Mouse (Mus musculus): ENCODE data around the gene Hunk.

Gene Hunk

DNA sequence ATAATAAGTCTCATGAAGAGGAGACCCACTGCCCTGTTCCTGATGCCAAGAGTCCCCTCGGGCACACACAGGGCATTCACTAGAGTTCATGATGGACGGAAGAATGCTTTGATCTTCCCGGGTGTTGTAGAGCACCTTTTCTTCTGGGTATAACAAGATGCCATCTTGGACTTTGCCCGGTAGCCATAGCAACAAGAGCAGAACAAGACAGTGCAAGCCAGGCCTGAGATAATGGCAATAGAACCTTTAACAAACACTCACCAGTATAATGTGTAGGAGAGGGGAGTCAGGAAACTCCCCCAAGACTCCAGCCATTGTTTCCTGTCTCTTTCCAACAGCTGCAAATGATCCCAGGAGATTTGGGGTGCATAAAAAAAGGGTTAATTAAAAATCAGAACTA, 8.9 kb downstream of the Hunk start:
- DNase-seq (ENCODE audit: low spot score): no peak

DNA sequence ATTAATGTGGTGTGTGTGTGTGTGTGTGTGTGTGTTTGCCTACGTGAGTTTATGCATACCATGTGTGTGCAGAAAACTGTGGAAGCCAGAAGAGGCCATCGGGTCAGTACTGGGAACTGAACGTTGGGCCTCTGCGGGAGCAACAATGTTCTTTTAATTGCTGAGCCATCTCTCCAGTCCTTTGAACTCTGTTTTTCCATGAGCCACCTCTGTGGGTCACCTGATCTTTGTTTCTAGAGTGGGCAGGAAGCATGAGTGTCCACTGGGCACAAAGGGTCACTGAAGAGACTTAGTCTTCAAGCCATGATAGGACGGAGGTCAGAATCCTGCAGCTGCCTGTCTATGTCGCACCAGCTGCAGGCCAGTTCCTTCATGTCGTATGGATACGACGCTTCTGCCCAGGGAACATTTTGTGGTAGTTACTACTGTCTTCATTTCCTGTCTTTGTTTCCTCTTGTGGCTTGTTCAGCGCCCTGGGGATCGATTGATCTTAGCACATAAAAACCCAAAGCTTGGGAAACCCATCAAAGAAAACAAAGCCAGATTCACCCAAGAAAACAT, 10.3 kb downstream of the Hunk start:
- no peak for DNase-seq (ENCODE audit: low spot score)

DNA sequence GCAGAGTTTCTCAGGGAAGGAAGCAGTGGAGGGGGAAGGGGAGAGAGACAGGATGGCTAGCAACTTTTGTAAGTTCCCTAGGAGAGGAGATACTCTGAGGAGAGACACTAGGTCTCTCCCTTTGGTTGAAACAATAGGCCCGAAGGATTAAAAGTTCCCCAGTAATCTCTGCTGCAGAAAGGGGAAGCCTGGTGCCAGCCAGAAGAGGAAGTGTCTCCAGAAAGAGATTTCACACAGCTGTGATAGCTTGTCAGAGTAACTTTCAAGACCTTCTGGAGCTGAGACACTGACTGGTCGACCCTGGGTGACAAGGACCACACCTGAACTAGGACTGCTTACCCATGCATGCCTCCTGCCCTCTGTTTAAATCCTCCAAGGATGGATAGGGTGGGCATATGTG, 11.1 kb downstream of the Hunk start:
- DNase-seq (ENCODE audit: low spot score): no peak

DNA sequence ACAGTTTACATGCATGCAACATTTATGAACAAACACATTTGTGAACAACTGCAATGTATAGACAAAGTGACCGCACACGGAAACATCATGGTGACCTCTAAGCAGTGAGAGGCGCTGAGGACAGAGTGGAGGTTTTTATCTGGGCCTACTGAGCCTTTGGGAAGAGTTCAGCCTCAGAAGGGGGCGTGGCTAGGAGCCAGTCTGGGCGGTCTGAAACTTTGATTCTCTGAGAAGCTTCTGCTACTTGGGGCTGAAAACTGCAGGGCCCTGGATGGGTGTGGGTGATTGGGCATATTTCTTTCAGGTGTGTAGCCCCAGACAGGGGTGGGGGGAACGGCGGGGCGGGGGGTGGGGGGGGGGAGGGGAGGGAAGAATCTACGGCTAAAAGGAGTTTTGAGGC, 14.5 kb downstream of the Hunk start:
- DNase-seq (ENCODE audit: low spot score): peak; percentile 58

DNA sequence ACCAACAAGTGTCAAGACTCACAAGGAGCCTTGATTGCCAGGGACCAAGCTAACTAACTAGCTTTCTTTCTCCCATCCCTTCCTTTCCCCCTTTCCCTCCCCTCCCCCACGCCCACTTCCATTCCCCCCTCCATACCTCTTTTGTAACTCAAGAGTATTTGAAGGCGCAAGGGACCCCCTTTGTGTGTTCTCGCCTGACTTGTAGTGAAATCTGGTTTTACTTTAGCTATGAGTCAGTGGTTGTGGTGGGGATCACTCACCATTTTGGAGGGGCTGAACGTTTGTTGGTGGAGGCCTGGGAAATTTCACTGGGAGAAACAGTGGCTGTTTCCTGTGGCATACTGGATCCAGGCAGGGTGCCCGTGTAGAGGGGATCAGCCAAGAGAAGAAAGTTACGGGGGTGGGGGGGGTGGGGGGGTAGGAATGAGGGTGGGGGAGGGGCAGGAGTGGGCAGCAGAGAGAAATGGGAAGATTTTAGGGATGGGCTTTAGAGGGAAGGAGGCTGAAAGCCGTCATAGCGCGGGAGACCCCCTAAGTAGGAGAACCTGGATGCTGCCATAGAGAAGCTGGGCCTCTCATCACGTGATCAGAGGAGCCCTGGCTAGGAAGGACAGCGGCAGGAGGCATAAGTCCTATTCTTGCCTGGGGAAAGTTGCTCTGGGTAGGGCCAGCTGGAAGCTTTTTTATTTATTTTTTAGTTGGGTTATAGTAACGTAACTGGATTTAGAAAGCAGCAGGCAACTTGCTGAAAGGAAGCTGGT, 15.3 kb downstream of the Hunk start:
- no peak for DNase-seq (ENCODE audit: low spot score)

DNA sequence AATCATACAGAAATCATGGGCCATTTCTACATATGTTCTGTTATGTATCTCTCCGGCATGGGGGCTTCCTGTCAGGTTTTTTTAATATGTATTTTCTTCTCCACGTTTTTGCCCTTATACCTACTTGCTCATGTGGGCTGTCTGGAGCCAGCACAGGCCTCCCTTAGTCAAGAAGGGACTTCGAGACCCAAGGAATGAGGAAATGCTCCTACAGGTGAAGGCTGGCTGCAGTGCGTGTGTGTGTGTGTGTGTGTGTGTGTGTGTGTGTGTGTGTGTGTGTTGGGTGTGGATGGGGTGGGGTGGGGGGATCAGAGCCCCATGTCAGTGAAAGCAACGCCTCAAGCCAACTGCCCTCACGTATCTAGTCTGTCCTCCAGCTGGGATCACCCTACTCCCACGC, 16.5 kb downstream of the Hunk start:
- DNase-seq (ENCODE audit: low spot score): no peak

DNA sequence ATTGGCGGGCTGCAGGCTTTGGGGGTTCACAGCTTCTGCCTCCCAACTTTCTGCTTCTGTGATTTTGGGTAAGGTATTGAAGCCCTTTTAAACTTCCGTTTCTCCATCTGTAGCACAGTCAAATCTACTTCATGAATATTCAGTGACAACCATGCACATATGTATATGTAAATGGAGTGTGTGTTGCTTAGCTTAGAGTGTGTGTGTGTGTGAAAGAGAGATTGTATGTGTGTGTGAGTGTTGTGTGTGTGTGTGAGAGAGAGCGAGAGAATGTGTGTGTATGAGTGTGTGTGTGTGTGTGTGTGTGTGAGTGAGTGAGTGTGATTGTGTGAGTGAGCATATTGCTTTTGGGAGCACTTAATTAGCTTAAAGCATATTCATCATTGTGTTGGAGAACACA, 19.4 kb downstream of the Hunk start:
- DNase-seq (ENCODE audit: low spot score): no peak

DNA sequence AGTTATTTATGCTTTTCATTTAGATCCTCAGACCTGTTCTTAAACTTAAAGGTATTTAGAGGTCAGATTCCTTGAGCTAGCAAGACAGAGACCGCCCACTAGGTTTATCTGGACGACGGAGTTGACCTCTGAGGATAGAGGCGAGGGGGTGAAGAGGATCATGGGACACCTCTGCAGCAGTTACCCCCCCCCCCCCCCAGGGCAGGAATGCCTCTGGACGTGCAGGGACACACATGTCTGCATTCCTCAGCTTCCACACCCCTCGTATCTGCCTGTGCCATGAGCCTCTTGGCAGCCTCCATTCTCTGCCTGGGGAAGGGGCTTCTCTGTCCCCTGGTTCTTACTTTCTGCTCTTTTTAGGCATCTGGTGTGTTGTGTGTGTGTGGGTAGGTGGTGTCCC, 19.8 kb downstream of the Hunk start:
- no peak for DNase-seq (ENCODE audit: low spot score)

DNA sequence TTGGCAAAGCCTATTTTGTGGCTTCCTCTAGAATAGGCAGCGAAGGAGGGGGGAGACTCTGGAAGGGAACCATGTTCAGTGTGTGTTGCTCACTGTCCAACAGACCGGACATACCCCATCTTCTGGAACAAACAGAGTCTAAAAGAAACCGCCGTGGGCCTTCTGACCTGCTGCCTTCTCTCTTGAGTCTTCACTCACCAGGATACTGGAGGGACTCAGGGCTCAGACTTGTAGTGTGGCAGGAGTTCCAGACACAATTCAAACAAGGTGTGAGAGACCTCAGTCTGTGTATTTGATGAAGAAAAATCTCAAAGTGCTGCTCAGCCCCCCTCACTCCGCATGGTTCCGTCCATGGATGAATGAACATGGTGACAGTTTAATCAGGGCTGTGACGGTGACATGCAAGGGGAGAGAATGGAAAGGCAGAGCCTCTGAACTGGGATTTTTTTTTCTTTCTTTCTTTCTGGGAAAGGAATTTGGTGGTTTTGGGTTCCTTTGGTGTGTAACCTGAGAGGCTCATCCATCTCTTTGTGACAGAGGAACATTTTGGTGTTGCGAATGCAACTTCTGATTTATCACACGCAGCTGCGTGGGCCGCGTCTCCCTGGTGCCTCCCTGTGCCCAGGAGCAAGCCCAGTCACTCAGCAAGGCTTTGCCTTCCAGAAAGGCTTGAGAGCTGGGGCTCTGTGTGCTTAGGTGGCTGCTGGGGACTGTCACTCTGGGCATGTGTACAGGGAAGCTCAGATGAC, 21.9 kb downstream of the Hunk start:
- DNase-seq (ENCODE audit: low spot score): no peak

DNA sequence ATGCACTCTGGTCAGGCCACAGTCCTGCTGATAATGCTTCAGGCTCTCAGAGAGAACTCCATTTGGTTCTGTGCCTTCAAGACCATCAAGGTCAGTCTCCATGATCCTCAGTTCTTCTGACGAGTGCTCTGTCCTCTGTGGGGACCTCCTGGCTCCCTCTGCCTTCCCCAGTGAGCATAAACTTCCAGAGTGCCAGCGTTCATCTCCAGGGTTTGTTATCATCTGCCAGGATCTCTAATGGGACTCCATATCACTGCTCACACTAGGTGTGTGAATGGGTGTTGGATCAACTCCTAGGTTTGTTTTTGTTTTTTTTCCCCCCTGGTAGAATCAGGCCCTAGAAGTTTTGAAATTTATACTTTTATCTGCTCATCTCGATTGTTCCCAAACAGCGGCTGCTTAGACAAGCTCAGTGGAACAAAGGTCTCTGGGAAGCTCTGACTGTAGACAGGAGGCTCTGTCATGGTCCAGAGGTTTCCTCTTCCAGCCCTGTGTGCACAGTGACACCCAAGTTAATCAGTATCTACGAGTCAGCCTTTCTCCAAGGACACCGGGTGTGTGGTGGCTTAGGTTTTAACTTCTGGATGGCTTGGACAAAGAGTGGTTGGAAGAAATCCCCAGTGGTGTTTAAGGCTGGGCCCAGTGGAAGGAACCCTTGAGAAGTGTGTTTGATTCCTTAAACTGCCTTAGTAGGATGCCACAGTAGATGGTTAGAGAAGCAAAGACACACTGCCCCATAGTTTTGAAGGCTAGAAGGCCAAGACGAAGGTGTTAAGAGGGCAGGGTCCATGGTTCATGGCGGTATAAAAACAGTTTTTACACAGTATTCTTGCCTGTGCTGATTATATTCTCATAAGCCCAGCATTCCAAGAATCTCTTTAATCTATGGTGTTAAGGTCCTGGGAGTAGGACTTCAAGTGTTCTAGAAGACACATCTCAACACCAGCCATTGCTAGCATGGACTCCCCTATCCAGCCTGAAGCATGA, 26.6 kb downstream of the Hunk start:
- no peak for DNase-seq (ENCODE audit: low spot score)

DNA sequence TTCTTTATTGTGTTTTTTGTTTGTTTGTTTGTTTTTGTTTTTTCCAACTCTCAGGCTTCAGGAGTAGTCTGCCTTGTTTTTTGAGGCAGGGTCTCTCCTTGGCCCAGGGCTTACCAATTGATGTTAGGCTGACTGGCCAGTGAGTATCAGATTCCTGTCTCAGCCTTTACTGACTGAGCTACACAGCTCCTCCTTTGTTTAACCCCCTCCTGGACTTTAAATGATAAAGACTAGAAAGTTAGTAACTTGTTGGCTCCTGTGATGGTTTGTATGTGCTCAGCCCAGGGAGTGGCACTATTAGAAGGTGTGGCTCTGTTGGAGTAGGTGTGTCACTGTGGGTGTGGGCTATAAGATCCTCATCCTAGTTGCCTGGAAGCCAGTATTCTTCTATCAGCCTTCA, 30.8 kb downstream of the Hunk start:
- DNase-seq (ENCODE audit: low spot score): no peak

DNA sequence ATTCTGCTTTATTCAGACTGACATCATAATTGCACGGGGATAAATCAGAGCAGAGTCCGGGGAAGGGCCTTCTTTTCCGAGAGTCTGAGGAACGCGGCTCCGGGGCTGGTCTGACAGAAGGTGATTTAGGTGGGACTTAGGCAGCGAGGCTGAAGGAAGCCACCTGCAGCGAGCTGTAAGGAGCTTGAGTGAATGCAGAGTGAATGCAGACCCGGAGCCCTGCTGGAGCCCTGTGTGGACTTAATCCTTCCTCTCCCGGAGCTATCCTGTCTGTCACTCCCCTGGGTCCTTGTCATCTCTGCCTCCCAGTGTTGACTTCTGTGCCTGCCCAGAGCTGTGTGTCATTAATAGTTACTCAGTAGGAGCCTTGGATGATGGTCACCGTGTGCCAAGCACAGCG, 32.8 kb downstream of the Hunk start:
- no peak for DNase-seq (ENCODE audit: low spot score)

DNA sequence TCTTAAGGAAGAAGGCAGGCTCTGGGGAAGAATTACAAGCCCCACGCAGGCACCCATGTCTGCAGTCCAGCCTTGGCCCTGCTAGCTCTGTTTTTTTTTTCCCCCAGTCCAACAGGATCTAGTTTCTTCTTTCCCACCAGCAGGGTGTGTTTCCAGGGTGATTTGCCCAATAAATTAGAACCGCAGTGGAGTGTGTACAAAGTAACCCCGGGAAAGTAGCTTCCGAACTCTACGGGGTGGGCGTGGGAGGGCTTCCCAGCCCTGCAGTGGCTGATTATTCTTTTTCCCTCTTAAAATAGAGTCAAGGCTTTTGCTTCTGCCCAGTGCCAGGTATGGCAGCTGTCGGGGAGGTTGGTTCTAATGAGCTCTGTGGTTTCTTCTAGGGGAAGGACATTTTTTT, 35.3 kb downstream of the Hunk start:
- no peak for DNase-seq (ENCODE audit: low spot score)

DNA sequence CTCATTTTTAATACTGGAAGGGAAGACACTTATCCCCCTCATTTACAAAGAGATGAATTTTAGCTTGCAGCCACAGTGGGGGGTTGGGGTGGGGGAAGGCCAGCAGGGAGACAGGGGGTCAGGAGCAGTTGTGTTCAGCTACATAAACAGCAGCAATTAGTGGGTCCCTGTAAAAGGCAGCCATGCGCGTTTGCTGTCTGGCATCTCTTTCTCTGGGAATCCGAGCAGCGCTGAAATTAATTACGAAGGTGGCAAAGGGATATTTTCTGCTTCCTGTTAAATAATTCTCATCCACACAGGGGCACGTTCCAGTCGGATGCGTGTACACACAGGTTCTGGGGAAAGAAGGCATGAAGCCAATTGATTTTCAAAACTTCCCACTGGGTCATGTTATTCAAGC, 35.7 kb downstream of the Hunk start:
- DNase-seq (ENCODE audit: low spot score): no peak

DNA sequence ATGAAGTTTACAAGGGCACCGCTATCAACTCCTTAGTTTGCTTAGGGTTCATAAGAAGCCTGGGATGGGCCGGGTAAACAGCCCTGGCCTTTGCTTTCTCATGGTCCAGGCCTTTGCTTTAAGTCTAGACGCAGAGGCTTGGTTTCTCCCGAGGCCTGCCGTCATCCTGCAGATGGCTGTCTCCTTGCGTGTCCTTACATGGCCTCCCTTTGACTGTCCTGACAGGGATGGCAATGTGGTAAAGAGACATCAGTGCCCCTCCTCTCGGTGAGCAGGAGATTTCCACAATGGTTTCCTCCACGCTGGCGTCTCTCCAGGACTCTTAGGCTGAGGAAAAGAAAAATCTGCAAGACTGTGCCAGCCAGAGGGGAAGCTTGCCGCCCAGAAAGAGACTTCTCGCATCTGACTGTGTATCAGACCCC, 36.3 kb downstream of the Hunk start:
- DNase-seq (ENCODE audit: low spot score): peak; percentile 69

DNA sequence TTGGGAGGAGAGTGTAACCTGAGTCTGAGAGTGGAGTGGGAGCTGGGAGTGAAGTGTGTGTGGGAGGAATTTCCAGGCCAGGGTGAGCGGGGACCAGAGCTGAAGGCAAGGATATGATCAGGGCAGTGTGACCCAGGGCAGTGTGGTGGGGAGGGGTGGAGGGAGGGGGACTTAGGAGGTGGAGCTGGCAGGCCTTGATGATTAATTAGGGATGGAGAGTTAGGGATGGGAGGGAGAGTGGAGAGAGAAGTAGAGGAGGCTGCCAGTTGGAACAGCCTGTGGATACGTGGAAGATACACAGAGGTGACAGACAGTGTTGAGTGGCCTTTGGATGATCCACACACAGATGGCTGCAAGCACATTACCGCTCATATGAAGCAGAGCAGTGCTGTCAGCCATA, 38.1 kb downstream of the Hunk start:
- no peak for DNase-seq (ENCODE audit: low spot score)

DNA sequence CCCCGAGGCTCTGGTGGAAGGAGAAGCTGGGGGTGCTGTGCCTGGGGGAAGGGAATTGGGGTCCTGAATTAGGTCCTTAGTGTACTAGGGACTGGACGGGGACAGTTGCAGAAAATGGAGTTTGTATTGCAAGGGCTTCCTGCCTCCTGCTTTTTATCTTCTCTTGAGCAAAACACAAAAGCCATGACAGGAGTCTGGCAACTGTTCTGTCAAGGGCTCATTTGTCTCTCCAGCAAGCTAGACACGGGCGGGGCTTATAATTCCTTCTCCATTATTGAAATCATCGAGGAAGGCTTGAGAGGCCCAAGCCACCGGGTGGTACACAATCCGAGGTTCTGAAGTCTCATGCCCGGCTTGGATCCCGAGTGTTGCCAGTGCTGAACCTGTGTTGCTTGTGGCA, 38.6 kb downstream of the Hunk start:
- DNase-seq (ENCODE audit: low spot score): no peak

DNA sequence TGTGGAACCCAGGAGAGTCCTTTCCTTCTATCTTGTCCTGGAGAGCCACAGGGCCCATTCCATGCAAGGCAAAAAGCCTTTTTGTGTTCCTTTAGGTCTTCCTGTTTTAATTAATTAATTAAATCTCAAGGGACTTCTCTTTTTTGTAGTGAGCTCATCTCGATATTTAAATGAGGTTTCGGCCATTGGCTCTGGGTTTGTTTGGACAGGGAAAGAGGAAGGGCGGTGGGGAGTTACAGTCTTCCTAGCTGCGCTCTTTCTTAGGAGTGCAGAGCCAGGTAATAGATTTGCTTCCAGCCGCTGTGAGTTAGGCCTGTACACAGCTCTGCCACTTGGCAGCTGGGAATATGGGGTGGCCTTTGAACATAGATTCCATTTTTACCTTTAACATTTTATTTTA, 40.4 kb downstream of the Hunk start:
- no peak for DNase-seq (ENCODE audit: low spot score)

DNA sequence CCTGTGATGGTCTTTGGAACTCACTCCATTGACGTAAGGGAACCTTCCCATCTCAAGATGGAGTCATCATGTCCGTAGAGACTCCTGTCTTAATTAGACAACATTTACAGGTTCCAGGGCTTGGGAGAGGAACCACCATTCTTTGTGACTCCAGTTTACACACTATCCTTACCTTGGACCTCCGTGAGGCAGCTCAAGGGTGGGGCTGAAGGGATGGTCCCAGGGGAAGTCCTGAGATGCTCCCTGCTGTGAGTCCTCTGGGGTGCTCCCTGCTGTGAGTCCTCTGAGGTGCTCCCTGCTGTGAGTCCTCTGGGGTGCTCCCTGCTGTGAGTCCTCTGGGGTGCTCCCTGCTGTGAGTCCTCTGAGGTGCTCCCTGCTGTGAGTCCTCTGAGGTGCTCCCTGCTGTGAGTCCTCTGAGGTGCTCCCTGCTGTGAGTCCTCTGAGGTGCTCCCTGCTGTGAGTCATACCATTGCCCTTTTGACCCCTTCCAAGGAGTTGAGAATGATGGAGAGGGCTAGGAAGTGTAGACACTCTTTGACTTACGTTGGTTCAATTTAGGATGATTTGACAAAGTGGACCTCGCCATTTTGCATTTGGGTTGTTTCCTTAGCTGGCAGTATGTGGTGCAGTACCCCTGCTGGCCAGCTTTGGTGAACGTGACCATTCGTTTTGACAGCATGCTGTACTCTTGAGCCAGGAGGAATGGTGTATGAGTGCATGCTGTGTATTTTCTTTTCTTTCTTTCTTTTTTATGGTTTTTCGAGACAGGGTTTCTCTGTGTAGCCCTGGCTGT, 42.2 kb downstream of the Hunk start:
- no peak for DNase-seq (ENCODE audit: low spot score)

DNA sequence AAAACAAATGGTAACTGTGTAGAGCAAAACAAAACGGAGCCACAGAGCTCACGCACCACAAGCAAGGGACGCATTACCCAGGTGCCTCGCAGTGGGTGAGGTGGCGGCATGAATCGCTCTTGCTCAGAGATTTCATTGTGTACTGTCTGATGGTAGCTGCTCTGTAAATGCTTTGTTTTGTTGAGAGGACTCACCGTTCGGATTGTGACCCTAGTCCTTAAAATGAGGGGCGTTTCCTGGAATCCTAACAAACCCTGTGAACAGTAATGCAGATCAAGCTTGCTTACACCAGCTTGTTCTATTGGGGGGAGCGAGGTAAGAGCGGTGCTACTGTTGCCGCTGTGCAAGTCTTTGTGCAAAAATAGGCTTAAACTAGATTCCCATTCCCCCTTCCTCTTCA, 47.7 kb downstream of the Hunk start:
- no peak for DNase-seq (ENCODE audit: low spot score)

DNA sequence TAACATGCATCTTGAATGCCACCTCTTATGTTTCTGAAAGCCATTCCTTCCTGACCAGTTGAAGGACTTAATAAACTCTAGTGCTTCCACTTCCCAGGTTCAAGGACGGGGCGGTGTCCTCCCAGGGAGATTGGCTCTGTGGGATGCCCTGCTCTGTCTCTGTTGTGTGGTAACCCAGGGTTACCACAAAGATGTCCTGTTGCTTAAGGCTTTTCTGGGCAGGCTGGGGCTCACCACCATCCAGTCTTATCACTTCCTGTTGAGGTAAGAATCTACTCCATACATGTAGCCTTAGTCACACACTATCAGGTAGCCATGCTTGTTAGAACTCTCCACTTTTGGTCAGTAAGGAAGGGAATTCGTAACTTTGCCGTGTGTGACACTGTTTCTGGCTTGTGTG, 49.4 kb downstream of the Hunk start:
- DNase-seq (ENCODE audit: low spot score): no peak

DNA sequence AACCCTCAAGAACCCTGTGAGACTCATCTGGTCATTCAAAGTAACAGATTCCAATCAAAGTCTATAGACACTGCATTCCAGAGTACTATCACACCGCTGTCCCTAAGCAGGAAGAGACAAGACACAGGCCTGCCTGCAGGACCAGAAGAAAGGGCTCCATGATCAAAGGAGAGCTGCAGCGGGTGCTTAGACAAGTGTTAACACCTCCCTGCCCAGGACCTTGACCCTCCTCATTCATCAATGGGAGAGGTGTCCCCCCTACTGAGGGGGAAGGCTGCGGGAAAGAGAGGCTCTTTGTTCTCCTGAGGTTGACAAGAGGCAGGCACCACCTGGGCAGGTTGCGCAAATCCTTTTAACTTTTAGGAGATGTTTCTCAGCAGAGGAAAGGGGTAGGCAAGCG, 51.5 kb downstream of the Hunk start:
- DNase-seq (ENCODE audit: low spot score): no peak

Data from testis, postnatal 10 days (tissue).